Mouse (Mus musculus): ENCODE measurements at regions not wholly inside any gene's neighbourhood (a gene's known extent, or its start where the extent isn't known, plus 50 kb on each side); places are given as distances from the start of the nearest gene placed in this dataset.

DNA sequence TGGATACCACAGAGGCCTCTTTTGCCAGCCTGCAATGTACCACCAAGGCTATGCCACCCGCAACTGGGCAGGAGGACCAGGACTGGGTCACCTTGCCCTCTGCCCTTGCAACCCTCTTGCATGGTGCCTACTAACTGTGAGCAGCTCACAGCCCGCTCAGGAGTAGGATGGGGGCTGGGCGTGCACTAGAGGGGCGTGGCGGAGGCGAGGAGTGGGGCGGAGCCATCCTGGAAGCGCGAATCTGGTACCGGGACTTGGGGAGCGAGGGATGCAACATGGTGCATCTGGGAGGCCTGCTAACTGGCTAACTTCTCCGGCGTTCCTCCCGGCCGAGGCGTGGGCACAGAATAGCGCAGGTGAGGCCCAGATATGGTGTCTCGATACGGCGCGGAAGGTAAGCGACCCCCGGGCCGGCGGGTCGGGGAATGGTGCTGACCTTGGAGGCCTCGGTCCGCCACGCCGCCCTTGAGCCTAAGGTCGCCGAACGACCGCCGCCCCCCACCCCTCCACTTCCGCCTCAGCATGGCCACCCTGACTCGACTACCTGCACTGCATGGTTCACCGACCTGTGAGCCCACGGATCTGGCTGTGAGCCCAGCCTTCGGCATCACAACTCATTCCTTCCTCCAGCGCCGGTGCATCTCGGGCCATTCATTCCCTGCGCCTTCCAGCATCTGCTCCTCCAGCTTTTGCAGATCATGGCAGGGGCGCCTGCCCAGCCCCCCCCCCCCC lies 59.7 kb upstream of the Gdi2 start:
- no peaks in the 10 kb centered on the region for H3K27me3 ChIP-seq (ENCODE audit: control insufficient read depth, insufficient read depth, low read length)

More for the DNA sequence above, 59.7 kb upstream of the Gdi2 start:
- H3K27ac ChIP-seq (ENCODE audit: low read depth, low read length): no peak overlapping the region
- H3K9ac ChIP-seq (ENCODE audit: low read length): peak overlapping the region; percentile 61
- peak; percentile 99 for ATAC-seq (replicated peaks; ENCODE audit: low FRiP score)
- H3K4me1 ChIP-seq (replicated peaks; ENCODE audit: control insufficient read depth, insufficient read depth, low read length): peaks cover 2% of the 10 kb centered on the region; the same call in 1 of the 2 replicates
- H3K4me3 ChIP-seq (ENCODE audit: low read depth, low read length): peak overlapping the region; percentile 55
- H3K4me2 ChIP-seq (ENCODE audit: low read depth, low read length, severe bottlenecking): peak overlapping the region; percentile 68
- no peaks in the 10 kb centered on the region for H3K9me3 ChIP-seq (ENCODE audit: control insufficient read depth, low read length)
- H3K36me3 ChIP-seq (ENCODE audit: control insufficient read depth, insufficient read depth, low read length): no peaks in the 10 kb centered on the region; the same call in 1 of the 2 replicates
- WGBS: 5% methylated on average over 35 of the region's 45 CpGs
- DNase-seq (ENCODE audit: low spot score): peak; percentile 91

Measured in forebrain, embryonic 11.5 days (tissue).